Mouse (Mus musculus): ENCODE measurements around the gene Zmiz1.

- TF ChIP-seq CTCF (IDR thresholded peaks at IDR 0.05; ENCODE audit: control insufficient read depth, insufficient read depth, insufficient read length), result no peak
- TF ChIP-seq CEBPB (IDR thresholded peaks at IDR 0.05; ENCODE audit: low read depth), result no peak
- no peak for TF ChIP-seq USF1 (IDR thresholded peaks at IDR 0.05; ENCODE audit: low read depth)
Observed at GRCm38 (mm10) chr14:25496116-25496515, 37.1 kb downstream of the Zmiz1 start.

Data from C2C12 (cell line).